Mouse (Mus musculus): Measurements from ENCODE around the gene Atp5d. TPM values are rescaled to one million over a fixed set of nuclear protein-coding genes. Genes with fewer than 3 reads are reported as not detected.

Atp5d gene
- polyA plus RNA-seq, 1 experiment from 2014 or later: 475 TPM

DNA sequence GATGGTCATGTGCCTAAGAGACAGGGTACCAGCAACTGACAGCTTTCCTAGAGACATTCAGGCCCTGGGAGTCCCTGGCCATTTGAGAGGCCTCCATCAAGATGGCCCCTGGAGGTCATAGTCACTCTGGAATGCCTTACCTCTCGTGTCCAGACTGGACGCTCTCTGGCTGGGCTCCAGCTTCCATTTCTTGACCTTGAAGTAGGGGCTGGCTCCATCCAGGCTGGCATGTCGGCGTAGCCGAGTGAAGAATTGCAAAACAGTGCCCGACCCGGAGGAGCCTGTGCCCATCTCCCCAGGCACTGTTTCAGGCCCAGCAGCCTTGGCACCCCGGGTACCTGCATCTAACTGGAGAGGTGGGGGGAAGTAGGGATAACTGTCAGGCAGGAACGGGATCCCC is 4.0 kb upstream of the Atp5d start:
- WGBS: 91% methylated on average over 9 of the region's 9 CpGs
- Histone ChIP-seq H3K4me3 (ENCODE audit: low read depth, low read length) (no peak overlapping the region), H3K9me3 (ENCODE audit: control insufficient read depth, low read length) (0 out of 2 replicates have a peak, but pooled peaks cover 3% of the 10 kb centered on the region), H3K27me3 (replicated peaks; ENCODE audit: control insufficient read depth, insufficient read depth, low read length) (peaks cover 24% of the 10 kb centered on the region), H3K4me1 (ENCODE audit: control insufficient read depth, insufficient read depth, low read length) (peaks cover 20% of the 10 kb centered on the region), H3K36me3 (ENCODE audit: control insufficient read depth, insufficient read depth, low read length) (peaks cover 50% of the 10 kb centered on the region), H3K27ac (replicated peaks; ENCODE audit: low read depth, low read length) (no peak overlapping the region), H3K9ac (ENCODE audit: low read depth, low read length) (no peak overlapping the region), H3K4me2 (ENCODE audit: low read depth, low read length) (no peak overlapping the region)
- ATAC-seq (ENCODE audit: low read depth): no peak
- no peak for DNase-seq (ENCODE audit: low spot score)

GRCm38 (mm10) chr10:80135161-80135560 is 3.3 kb upstream of the Atp5d start:
- H3K9ac ChIP-seq (ENCODE audit: low read depth, low read length): no peak overlapping the region
- peaks cover 43% of the 10 kb centered on the region for H3K36me3 ChIP-seq (ENCODE audit: control insufficient read depth, insufficient read depth, low read length)
- no peak for ATAC-seq (ENCODE audit: low read depth)
- no peak for DNase-seq (ENCODE audit: low spot score)
- WGBS: 88% methylated on average over 10 of the region's 10 CpGs
- H3K27me3 ChIP-seq (replicated peaks; ENCODE audit: control insufficient read depth, insufficient read depth, low read length): peaks cover 24% of the 10 kb centered on the region
- peaks cover 20% of the 10 kb centered on the region for H3K4me1 ChIP-seq (ENCODE audit: control insufficient read depth, insufficient read depth, low read length)
- no peak overlapping the region for H3K4me2 ChIP-seq (ENCODE audit: low read depth, low read length)
- no peak overlapping the region for H3K4me3 ChIP-seq (ENCODE audit: low read depth, low read length)
- 0 out of 2 replicates have a peak, but pooled peaks cover 3% of the 10 kb centered on the region for H3K9me3 ChIP-seq (ENCODE audit: control insufficient read depth, low read length)
- no peak overlapping the region for H3K27ac ChIP-seq (replicated peaks; ENCODE audit: low read depth, low read length)

DNA sequence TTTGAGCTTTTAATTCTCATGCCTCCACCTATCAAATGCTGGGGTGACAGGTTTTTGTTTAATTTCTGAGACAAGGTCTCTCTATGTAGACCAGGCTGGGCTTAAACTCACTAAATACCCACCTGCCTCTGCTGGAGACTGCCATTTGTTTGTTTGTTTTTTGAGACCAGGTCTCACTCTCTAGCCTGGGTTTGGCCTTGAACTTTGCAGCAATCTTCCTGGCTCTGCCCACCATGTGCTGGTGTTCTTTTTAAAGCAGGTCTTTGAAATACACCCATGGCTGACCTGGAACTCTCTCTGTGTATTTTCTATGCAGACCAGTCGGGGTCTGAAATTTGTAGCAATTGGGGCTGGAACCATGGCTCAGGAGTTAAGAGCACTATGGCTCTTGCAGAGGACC is 2.8 kb upstream of the Atp5d start:
- Histone ChIP-seq H3K4me2 (ENCODE audit: low read depth, low read length) (no peak overlapping the region), H3K9ac (ENCODE audit: low read depth, low read length) (no peak overlapping the region), H3K27ac (replicated peaks; ENCODE audit: low read depth, low read length) (no peak overlapping the region), H3K4me3 (ENCODE audit: low read depth, low read length) (no peak overlapping the region), H3K4me1 (ENCODE audit: control insufficient read depth, insufficient read depth, low read length) (peaks cover 20% of the 10 kb centered on the region), H3K27me3 (replicated peaks; ENCODE audit: control insufficient read depth, insufficient read depth, low read length) (peaks cover 24% of the 10 kb centered on the region), H3K36me3 (ENCODE audit: control insufficient read depth, insufficient read depth, low read length) (peaks cover 38% of the 10 kb centered on the region), H3K9me3 (ENCODE audit: control insufficient read depth, low read length) (0 out of 2 replicates have a peak, but pooled peaks cover 3% of the 10 kb centered on the region)
- no peak for DNase-seq (ENCODE audit: low spot score)
- 88% methylated on average over 1 of the region's 1 CpGs for WGBS
- ATAC-seq (ENCODE audit: low read depth): no peak

- no peak for DNase-seq (ENCODE audit: low spot score)
- Histone ChIP-seq H3K9me3 (ENCODE audit: control insufficient read depth, low read length) (0 out of 2 replicates have a peak, but pooled peaks cover 3% of the 10 kb centered on the region), H3K27me3 (replicated peaks; ENCODE audit: control insufficient read depth, insufficient read depth, low read length) (peaks cover 24% of the 10 kb centered on the region), H3K4me1 (ENCODE audit: control insufficient read depth, insufficient read depth, low read length) (peaks cover 20% of the 10 kb centered on the region), H3K4me2 (ENCODE audit: low read depth, low read length) (peak overlapping the region; percentile 96), H3K27ac (replicated peaks; ENCODE audit: low read depth, low read length) (no peak overlapping the region), H3K4me3 (ENCODE audit: low read depth, low read length) (peak overlapping the region; percentile 69), H3K36me3 (ENCODE audit: control insufficient read depth, insufficient read depth, low read length) (peaks cover 32% of the 10 kb centered on the region), H3K9ac (ENCODE audit: low read depth, low read length) (no peak overlapping the region)
- ATAC-seq (ENCODE audit: low read depth): no peak
- WGBS: 23% methylated on average over 13 of the region's 49 CpGs
Observed at GRCm38 (mm10) chr10:80136179-80136951, 2.1 kb upstream of the Atp5d start.

GRCm38 (mm10) chr10:80136952-80137625 is 1.3 kb upstream of the Atp5d start:
- no peak overlapping the region for H3K27ac ChIP-seq (replicated peaks; ENCODE audit: low read depth, low read length)
- H3K27me3 ChIP-seq (replicated peaks; ENCODE audit: control insufficient read depth, insufficient read depth, low read length): peaks cover 24% of the 10 kb centered on the region
- H3K36me3 ChIP-seq (ENCODE audit: control insufficient read depth, insufficient read depth, low read length): peaks cover 25% of the 10 kb centered on the region
- 0 out of 2 replicates have a peak, but pooled peaks cover 3% of the 10 kb centered on the region for H3K9me3 ChIP-seq (ENCODE audit: control insufficient read depth, low read length)
- no peak for ATAC-seq (ENCODE audit: low read depth)
- WGBS: 3% methylated on average over 24 of the region's 29 CpGs
- peak overlapping the region; percentile 96 for H3K4me2 ChIP-seq (ENCODE audit: low read depth, low read length)
- peak; percentile 63 for DNase-seq (ENCODE audit: low spot score)
- H3K9ac ChIP-seq (ENCODE audit: low read depth, low read length): peak overlapping the region; percentile 37; the same call in 1 of the 2 replicates
- H3K4me1 ChIP-seq (ENCODE audit: control insufficient read depth, insufficient read depth, low read length): peaks cover 20% of the 10 kb centered on the region
- peak overlapping the region; percentile 69 for H3K4me3 ChIP-seq (ENCODE audit: low read depth, low read length)

GRCm38 (mm10) chr10:80137626-80138552 is 543 bp upstream of the Atp5d start:
- ATAC-seq (ENCODE audit: low read depth) (no peak), DNase-seq (ENCODE audit: low spot score) (no peak)
- Histone ChIP-seq H3K27me3 (replicated peaks; ENCODE audit: control insufficient read depth, insufficient read depth, low read length) (peaks cover 24% of the 10 kb centered on the region), H3K4me2 (ENCODE audit: low read depth, low read length) (peak overlapping the region; percentile 96), H3K4me1 (ENCODE audit: control insufficient read depth, insufficient read depth, low read length) (peaks cover 22% of the 10 kb centered on the region), H3K27ac (replicated peaks; ENCODE audit: low read depth, low read length) (peak overlapping the region; percentile 55; the same call in 1 of the 2 replicates), H3K9me3 (ENCODE audit: control insufficient read depth, low read length) (0 out of 2 replicates have a peak, but pooled peaks cover 3% of the 10 kb centered on the region), H3K9ac (ENCODE audit: low read depth, low read length) (peak overlapping the region; percentile 76), H3K36me3 (ENCODE audit: control insufficient read depth, insufficient read depth, low read length) (peaks cover 18% of the 10 kb centered on the region), H3K4me3 (ENCODE audit: low read depth, low read length) (peak overlapping the region; percentile 69)
- 3% methylated on average over 17 of the region's 33 CpGs for WGBS

GRCm38 (mm10) chr10:80139439-80139775 is 975 bp downstream of the Atp5d start:
- Histone ChIP-seq H3K27ac (replicated peaks; ENCODE audit: low read depth, low read length) (peak overlapping the region; percentile 73; the same call in 1 of the 2 replicates), H3K36me3 (ENCODE audit: control insufficient read depth, insufficient read depth, low read length) (peaks cover 21% of the 10 kb centered on the region), H3K4me3 (ENCODE audit: low read depth, low read length) (peak overlapping the region; percentile 69), H3K4me1 (ENCODE audit: control insufficient read depth, insufficient read depth, low read length) (peaks cover 23% of the 10 kb centered on the region), H3K27me3 (replicated peaks; ENCODE audit: control insufficient read depth, insufficient read depth, low read length) (peaks cover 24% of the 10 kb centered on the region), H3K4me2 (ENCODE audit: low read depth, low read length) (peak overlapping the region; percentile 96), H3K9ac (ENCODE audit: low read depth, low read length) (peak overlapping the region; percentile 76), H3K9me3 (ENCODE audit: control insufficient read depth, low read length) (0 out of 2 replicates have a peak, but pooled peaks cover 3% of the 10 kb centered on the region)
- ATAC-seq (ENCODE audit: low read depth) (peak; percentile 1; the same call in 1 of the 2 replicates), DNase-seq (ENCODE audit: low spot score) (no peak)
- 5% methylated on average over 7 of the region's 10 CpGs for WGBS

All from embryonic facial prominence, embryonic 14.5 days (tissue).